ENCODE assay signal across 9 mouse cellular contexts in genomic region chr10:81139529-81139846, GRCm38 (mm10). TPM values are rescaled to one million over a fixed set of nuclear protein-coding genes. Genes with fewer than 3 reads are reported as not detected.
DNase-seq lines count a peak whose midpoint lies in the region; ATAC-seq and TF ChIP-seq lines count a peak whose summit lies in the region.
"Had no signal": no experiment of that assay in that cellular context is flagged by ENCODE, and none has a peak within 500 bp of the region (broad histone marks: within the 10 kb centered on the region; RNA-seq: fewer than 3 reads in every experiment).

No protein-coding gene starts in this region.

- DNase-seq in spleen, adult 2 months (ENCODE audit: low read depth in 1 of 2, low spot score in 2 of 2) = no peak
- no peak for DNase-seq in spleen, adult 18-20 months
- no peak for DNase-seq in stomach, postnatal 0 days (ENCODE audit: low spot score)
- no peak for DNase-seq in thymus, postnatal 10 days (ENCODE audit: low spot score in 2 of 2)
- no peak for DNase-seq in B cell, adult 2 months
- DNase-seq: lung, postnatal 10 days had no signal

- peak overlapping the region; percentile 95 for H3K9ac ChIP-seq in liver, embryonic 12.5 days
- H3K9ac ChIP-seq in stomach, postnatal 0 days (ENCODE audit: low read length) = peak overlapping the region; percentile 87

- H3K9me3 ChIP-seq in erythroblast, embryonic 14.5 days (ENCODE audit: control insufficient read depth, low read length) = peaks cover 21% of the 10 kb centered on the region
- H3K9me3 ChIP-seq in liver, embryonic 12.5 days (replicated peaks) = no peaks in the 10 kb centered on the region
- no peaks in the 10 kb centered on the region for H3K9me3 ChIP-seq in stomach, postnatal 0 days (ENCODE audit: control insufficient read depth, low read length)

- peaks cover 78% of the 10 kb centered on the region for H3K4me1 ChIP-seq in erythroblast, embryonic 14.5 days (ENCODE audit: control insufficient read depth)
- H3K4me1 ChIP-seq in spleen, adult 2 months (ENCODE audit: control insufficient read depth, insufficient read depth, insufficient read length) = peaks cover 37% of the 10 kb centered on the region
- H3K4me1 ChIP-seq in liver, embryonic 12.5 days = peaks cover 73% of the 10 kb centered on the region
- peaks cover 14% of the 10 kb centered on the region for H3K4me1 ChIP-seq in stomach, postnatal 0 days (replicated peaks; ENCODE audit: control insufficient read depth, insufficient read depth)

- H3K4me3 ChIP-seq in erythroblast, embryonic 14.5 days (replicated peaks) = peak overlapping the region; percentile 89
- H3K4me3 ChIP-seq in spleen, adult 2 months (ENCODE audit: extremely low read depth, insufficient read depth, insufficient read length) = no peak overlapping the region
- peak overlapping the region; percentile 99 for H3K4me3 ChIP-seq in liver, embryonic 12.5 days
- peak overlapping the region; percentile 98 for H3K4me3 ChIP-seq in stomach, postnatal 0 days (ENCODE audit: low read depth, low read length)

- no peaks in the 10 kb centered on the region; the same call in 1 of the 2 replicates for H3K27me3 ChIP-seq in erythroblast, embryonic 14.5 days (ENCODE audit: control insufficient read depth)
- H3K27me3 ChIP-seq in spleen, adult 2 months (ENCODE audit: control insufficient read depth, insufficient read depth, low read length) = no peaks in the 10 kb centered on the region
- no peaks in the 10 kb centered on the region for H3K27me3 ChIP-seq in liver, embryonic 12.5 days (replicated peaks)
- no peaks in the 10 kb centered on the region for H3K27me3 ChIP-seq in stomach, postnatal 0 days (ENCODE audit: control insufficient read depth, insufficient read depth, low read length)

- peaks cover 66% of the 10 kb centered on the region for H3K36me3 ChIP-seq in erythroblast, embryonic 14.5 days (ENCODE audit: control insufficient read depth)
- H3K36me3 ChIP-seq in spleen, adult 2 months (ENCODE audit: control insufficient read depth, insufficient read depth, low read length) = peaks cover 9% of the 10 kb centered on the region
- peaks cover 62% of the 10 kb centered on the region for H3K36me3 ChIP-seq in liver, embryonic 12.5 days
- H3K36me3 ChIP-seq in stomach, postnatal 0 days (ENCODE audit: control insufficient read depth, insufficient read depth, low read length) = peaks cover 9% of the 10 kb centered on the region

- ATAC-seq in erythroblast, adult 5-6 weeks (replicated peaks; ENCODE audit: low FRiP score, poor library complexity, severe bottlenecking) = no peak
- ATAC-seq in liver, embryonic 12.5 days = no peak
- ATAC-seq in stomach, postnatal 0 days (ENCODE audit: low FRiP score, low TSS enrichment) = no peak

- H3K4me2 ChIP-seq in liver, embryonic 12.5 days = peak overlapping the region; percentile 99
- H3K4me2 ChIP-seq in stomach, postnatal 0 days (replicated peaks; ENCODE audit: low read depth) = peak overlapping the region; percentile 91

- 59% methylated on average over 4 of the region's 4 CpGs for WGBS in spleen, adult 2 months
- WGBS in liver, embryonic 12.5 days (ENCODE audit: insufficient replicate concordance) = 49% methylated on average over 4 of the region's 4 CpGs
- 57% methylated on average over 4 of the region's 4 CpGs for WGBS in stomach, postnatal 0 days

- peak overlapping the region; percentile 34; the same call in 1 of the 2 replicates for H3K27ac ChIP-seq in spleen, adult 2 months (ENCODE audit: insufficient read depth, low read length)
- peak overlapping the region; percentile 89 for H3K27ac ChIP-seq in liver, embryonic 12.5 days
- peak overlapping the region; percentile 96 for H3K27ac ChIP-seq in stomach, postnatal 0 days (replicated peaks)

- TF ChIP-seq CTCF in spleen, adult 2 months (IDR thresholded peaks at IDR 0.05; ENCODE audit: extremely low read depth, insufficient read depth, insufficient read length, insufficient replicate concordance) = no peak
- no peak for TF ChIP-seq CTCF in stomach, postnatal 0 days (IDR thresholded peaks at IDR 0.05; ENCODE audit: low read depth)

- TF ChIP-seq EP300 in stomach, postnatal 0 days (optimal IDR thresholded peaks at IDR 0.05) = no peak

- no peak for TF ChIP-seq POLR2A in spleen, adult 2 months (IDR thresholded peaks at IDR 0.05; ENCODE audit: low read depth, low read length)

RNA-seq across cellular contexts. Expression of gene Zbtb7a, which starts 4.5 kb away (rescaled TPM):
- 42.0 and 45.8 TPM in 2 replicates for polyA plus RNA-seq in erythroblast, embryonic 14.5 days (2012)
- 11.5 and 13.2 TPM in 2 replicates for total RNA-seq in erythroblast, adult 5-6 weeks (2015; ENCODE audit: low replicate concordance)
- 10.1 and 14.2 TPM in 2 replicates for total RNA-seq in erythroblast, adult 5-6 weeks (2017; ENCODE audit: low replicate concordance)
- 64.6 and 95.2 TPM in 2 replicates for polyA plus RNA-seq in spleen, adult 2 months (2012; rRNA removed)
- polyA plus RNA-seq in liver, embryonic 12.5 days (2016; fragmentation: Nextera tagmentation; extraction: Ambion mirVana) = 74.0 and 76.0 TPM in 2 replicates
- polyA plus RNA-seq in stomach, postnatal 0 days (2015; fragmentation: Nextera tagmentation; extraction: Ambion mirVana) = 87.5 and 94.1 TPM in 2 replicates

RNA-seq across cellular contexts. Expression of gene Pias4, which starts 28.2 kb away (rescaled TPM):
- 13.4 and 16.4 TPM in 2 replicates for polyA plus RNA-seq in erythroblast, embryonic 14.5 days (2012)
- 4.4 and 11.3 TPM in 2 replicates for total RNA-seq in erythroblast, adult 5-6 weeks (2015; ENCODE audit: low replicate concordance)
- total RNA-seq in erythroblast, adult 5-6 weeks (2017; ENCODE audit: low replicate concordance) = 12.3 and 19.3 TPM in 2 replicates
- 36.1 and 45.8 TPM in 2 replicates for polyA plus RNA-seq in spleen, adult 2 months (2012; rRNA removed)
- 28.9 and 29.7 TPM in 2 replicates for polyA plus RNA-seq in liver, embryonic 12.5 days (2016; fragmentation: Nextera tagmentation; extraction: Ambion mirVana)
- polyA plus RNA-seq in stomach, postnatal 0 days (2015; fragmentation: Nextera tagmentation; extraction: Ambion mirVana) = 18.7 and 20.9 TPM in 2 replicates

RNA-seq across cellular contexts. Expression of gene Map2k2, which starts 33.8 kb away (rescaled TPM):
- 89.1 and 93.4 TPM in 2 replicates for polyA plus RNA-seq in erythroblast, embryonic 14.5 days (2012)
- total RNA-seq in erythroblast, adult 5-6 weeks (2015; ENCODE audit: low replicate concordance) = 22.2 and 31.5 TPM in 2 replicates
- 34.2 and 49.9 TPM in 2 replicates for total RNA-seq in erythroblast, adult 5-6 weeks (2017; ENCODE audit: low replicate concordance)
- 135 and 201 TPM in 2 replicates for polyA plus RNA-seq in spleen, adult 2 months (2012; rRNA removed)
- 167 and 168 TPM in 2 replicates for polyA plus RNA-seq in liver, embryonic 12.5 days (2016; fragmentation: Nextera tagmentation; extraction: Ambion mirVana)
- 135 and 142 TPM in 2 replicates for polyA plus RNA-seq in stomach, postnatal 0 days (2015; fragmentation: Nextera tagmentation; extraction: Ambion mirVana)

RNA-seq across cellular contexts. Expression of gene Eef2, which starts 36.9 kb away (rescaled TPM):
- 124 and 177 TPM in 2 replicates for polyA plus RNA-seq in erythroblast, embryonic 14.5 days (2012)
- total RNA-seq in erythroblast, adult 5-6 weeks (2015; ENCODE audit: low replicate concordance) = 227 and 267 TPM in 2 replicates
- total RNA-seq in erythroblast, adult 5-6 weeks (2017; ENCODE audit: low replicate concordance) = 388 and 458 TPM in 2 replicates
- polyA plus RNA-seq in spleen, adult 2 months (2012; rRNA removed) = 1,457 and 1,736 TPM in 2 replicates
- 440 and 450 TPM in 2 replicates for polyA plus RNA-seq in liver, embryonic 12.5 days (2016; fragmentation: Nextera tagmentation; extraction: Ambion mirVana)
- polyA plus RNA-seq in stomach, postnatal 0 days (2015; fragmentation: Nextera tagmentation; extraction: Ambion mirVana) = 337 and 380 TPM in 2 replicates

RNA-seq across cellular contexts. Expression of gene Creb3l3, which starts 40.8 kb away (rescaled TPM):
- polyA plus RNA-seq in erythroblast, embryonic 14.5 days (2012) = 0.05 and 0.07 TPM in 2 replicates
- total RNA-seq in erythroblast, adult 5-6 weeks (2015; ENCODE audit: low replicate concordance) = not detected in 2 replicates
- total RNA-seq in erythroblast, adult 5-6 weeks (2017; ENCODE audit: low replicate concordance) = not detected in 2 replicates
- 0.27 and 0.32 TPM in 2 replicates for polyA plus RNA-seq in spleen, adult 2 months (2012; rRNA removed)
- 17.3 and 17.8 TPM in 2 replicates for polyA plus RNA-seq in liver, embryonic 12.5 days (2016; fragmentation: Nextera tagmentation; extraction: Ambion mirVana)
- polyA plus RNA-seq in stomach, postnatal 0 days (2015; fragmentation: Nextera tagmentation; extraction: Ambion mirVana) = 9.3 and 10.4 TPM in 2 replicates

Comparison
In these comparisons a context has a peak if more than half of its experiments do, and no peak if none do; other contexts are left out.
1. H3K27ac ChIP-seq: peak in every context shown above with its lines; median percentile 96 in stomach, postnatal 0 days; 89 in liver, embryonic 12.5 days; 34 in spleen, adult 2 months.